Mouse (Mus musculus) testis, postnatal 10 days (tissue): ENCODE measurements around the gene Rimkla.

Experiments used
- DNase-seq: peaks from one replicate; pipeline ENCODE4 v3.0.0; 2021; ENCODE audit warnings: low spot score

Gene Rimkla

GRCm38 (mm10) chr4:119467720-119468380 lies 24.6 kb downstream of the Rimkla start:
- DNase-seq: no peak

DNA sequence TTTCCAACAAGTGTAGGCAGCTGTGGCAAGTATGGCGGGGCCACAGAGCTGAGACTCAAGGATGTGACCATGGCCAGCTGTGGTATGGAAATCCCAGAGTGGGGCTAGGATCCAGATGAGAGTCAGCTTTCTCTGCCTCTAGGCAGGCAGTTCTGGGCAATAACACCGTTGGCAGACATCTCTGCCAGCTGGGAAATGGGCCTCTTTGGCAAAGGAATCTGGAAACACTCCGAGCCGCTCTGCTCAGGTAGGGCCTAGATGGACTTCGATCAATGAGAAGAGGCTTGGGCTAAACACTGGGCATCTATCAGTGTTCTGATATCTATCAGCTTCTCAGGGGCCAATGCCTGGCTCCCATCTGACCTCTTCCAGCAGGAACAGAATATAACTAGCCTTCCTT lies 26.6 kb downstream of the Rimkla start:
- no peak for DNase-seq

DNA sequence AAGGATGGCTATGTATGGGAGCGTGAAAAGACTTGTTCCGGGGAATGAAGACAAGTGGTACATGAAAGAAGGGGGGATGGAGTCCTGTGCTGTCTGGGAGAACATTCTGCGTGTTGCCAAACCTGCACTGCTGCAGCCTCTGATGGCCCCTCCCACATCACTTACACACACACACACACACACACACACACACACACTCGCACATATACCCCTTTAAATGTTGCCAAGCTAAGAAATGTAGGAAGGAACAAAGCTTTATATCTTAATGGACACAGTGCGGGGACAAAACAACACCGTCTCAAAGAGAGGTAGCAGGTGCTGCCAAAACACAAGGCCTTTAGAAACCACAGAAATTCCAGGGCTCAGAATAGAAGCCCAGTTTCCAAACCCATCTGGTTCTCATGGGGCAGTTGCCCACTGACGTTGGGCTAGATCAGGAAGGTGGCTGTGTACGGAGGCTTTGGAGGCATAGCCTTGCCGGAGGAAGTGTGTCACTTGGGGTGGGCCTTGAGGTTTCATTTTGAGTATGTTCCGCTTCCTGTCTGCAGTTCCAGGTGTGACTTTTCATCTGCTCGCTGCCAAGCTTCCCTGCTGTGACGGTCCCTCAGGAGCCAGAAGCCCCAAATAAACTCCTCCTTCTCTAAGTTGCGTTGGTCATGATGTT lies 28.5 kb downstream of the Rimkla start:
- no peak for DNase-seq

DNA sequence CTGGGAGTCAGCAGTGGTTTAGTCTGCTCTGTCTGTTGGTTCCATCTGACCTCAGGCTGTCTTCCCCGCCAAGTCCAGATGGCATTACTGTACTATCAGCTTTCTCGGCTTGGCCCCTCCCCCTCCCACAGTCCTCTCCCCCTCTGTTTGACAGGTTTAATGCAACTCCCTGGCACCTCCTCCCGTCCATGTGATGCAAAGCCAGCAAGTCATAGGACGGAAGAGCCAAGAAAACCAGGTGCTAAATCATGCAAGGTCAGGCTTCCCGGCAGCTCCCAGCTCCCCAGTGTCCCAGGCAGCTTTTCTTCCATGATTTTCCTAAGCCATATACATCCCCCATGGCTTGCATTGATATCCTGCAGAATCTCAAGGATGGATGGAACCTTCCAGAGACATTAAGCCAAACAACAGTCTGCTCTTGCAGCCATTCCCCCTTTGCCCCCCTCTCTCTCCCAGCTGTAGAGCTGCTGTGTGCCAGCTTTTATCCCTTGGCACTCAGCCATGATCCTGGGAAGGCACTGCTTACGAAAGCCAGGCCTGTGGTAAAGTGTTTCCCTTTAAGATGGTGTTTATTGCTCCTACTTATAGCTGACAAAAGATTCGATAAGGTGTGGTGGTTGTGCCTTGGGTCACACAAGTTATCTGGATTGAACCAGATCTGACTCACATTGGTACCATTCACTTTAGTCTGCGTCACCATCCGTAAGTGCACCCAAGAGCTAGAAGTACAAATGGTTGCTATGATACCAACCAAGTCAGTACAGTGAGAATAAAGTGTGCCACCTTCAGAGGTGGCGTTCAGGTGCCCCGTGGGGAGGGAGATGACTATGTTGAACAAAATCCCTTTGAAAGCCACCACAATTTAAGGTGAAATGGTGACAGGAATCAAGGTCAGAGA lies 29.3 kb downstream of the Rimkla start:
- peak; percentile 81 for DNase-seq

DNA sequence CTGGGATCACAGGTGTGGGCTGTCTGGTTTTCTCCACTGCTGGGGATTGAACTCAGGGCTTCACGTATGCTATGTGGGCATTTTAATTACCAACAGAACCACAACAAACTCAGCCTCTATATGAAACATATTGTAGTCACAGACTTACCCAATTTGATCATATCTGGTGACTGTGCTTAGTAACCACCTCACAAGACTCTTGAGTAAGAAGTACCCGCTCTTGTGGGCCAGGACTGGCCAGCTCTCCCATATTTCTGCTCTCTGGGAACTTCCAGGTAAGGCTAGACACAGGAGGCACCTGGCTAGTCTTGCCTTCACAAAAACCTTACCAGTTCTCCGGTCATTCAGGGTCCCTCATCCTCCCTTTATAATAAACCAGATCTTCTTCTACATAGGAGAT lies 30.0 kb downstream of the Rimkla start:
- DNase-seq: no peak

- DNase-seq: no peak
Observed at GRCm38 (mm10) chr4:119460728-119461141, 31.7 kb downstream of the Rimkla start.

DNA sequence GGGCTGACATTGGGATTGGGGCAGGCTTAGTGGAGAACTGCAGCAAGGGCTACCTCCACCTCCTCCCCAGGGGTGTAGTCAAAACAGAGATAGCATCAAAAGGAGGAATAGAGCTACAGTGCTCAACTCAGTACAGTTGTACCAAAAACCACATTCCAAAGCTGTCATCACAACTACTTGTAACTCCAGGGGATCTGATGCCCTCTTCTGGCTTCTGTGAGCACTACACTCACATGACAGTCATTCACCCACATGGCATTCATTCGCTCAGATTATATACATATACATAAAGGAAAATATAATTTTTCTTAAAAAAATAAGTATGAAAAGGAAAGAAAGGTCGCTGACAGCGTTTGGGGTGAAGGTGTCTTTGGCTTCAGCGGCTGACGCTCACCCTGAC lies 32.1 kb downstream of the Rimkla start:
- DNase-seq: peak; percentile 63

- peak; percentile 58 for DNase-seq
Observed at GRCm38 (mm10) chr4:119453533-119453932, 38.9 kb downstream of the Rimkla start.

DNA sequence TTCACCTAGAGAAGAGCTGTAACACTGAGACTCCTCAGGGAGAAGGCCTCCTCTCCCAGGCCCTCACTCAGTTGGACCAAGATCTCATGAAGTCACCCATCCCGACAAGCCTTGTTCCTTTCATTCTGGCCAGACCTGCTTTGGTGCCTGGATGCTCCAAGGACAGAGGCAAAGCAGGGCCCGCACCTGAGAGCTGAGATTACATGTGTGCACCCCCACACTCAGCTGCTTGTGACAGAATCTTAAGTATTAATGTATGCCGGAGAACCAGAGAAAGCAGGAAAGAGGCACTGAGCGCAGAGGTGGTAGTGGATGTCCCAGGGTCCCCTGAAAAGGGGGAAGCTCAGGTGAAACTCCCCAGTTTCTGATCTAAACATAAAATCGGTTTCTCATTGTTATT lies 39.3 kb downstream of the Rimkla start:
- no peak for DNase-seq

GRCm38 (mm10) chr4:119450436-119450835 lies 42.0 kb downstream of the Rimkla start:
- DNase-seq: no peak

GRCm38 (mm10) chr4:119447786-119448185 lies 44.6 kb downstream of the Rimkla start:
- DNase-seq: no peak

- no peak for DNase-seq
Observed at GRCm38 (mm10) chr4:119447261-119447660, 45.2 kb downstream of the Rimkla start.

DNA sequence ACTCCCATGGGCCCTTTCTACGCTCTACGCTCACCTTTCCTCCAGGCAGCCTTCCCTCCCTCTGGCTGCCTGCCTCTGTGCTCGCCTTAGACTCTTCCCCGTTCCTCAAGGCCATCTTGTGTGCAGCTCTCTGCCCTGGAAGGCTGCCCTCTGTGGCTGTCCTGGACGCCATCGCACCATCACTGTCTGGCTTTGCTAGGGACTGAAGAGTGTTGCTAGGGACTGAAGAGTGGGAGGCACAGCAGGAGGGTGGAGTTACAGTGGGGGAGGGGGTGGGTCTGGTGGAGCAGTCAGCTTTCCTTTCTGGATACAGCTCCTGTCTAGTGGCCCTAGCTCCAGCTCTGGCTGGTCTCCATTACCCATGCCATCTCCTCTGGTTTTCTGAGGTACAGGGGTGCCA lies 49.9 kb downstream of the Rimkla start:
- DNase-seq: peak; percentile 52

DNA sequence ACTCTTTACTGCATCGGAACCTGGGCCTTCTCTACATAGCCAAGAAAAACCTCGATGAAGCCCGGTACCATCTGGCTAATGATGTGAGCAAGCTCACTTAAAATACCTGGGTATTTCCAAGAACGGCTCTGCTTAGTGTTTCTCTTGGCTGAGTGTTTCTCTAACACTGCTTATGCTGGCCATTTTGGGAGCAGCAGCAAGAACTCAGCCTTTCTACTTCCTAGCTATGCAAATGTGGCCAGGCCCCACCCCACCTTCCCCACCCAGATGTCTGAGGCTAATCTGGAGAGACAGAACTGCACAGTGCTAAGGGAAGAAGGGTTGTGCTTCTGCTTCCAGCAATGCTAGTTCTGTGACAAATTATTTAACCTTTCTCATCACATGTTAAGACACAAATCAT lies 50.6 kb downstream of the Rimkla start:
- DNase-seq: no peak

DNA sequence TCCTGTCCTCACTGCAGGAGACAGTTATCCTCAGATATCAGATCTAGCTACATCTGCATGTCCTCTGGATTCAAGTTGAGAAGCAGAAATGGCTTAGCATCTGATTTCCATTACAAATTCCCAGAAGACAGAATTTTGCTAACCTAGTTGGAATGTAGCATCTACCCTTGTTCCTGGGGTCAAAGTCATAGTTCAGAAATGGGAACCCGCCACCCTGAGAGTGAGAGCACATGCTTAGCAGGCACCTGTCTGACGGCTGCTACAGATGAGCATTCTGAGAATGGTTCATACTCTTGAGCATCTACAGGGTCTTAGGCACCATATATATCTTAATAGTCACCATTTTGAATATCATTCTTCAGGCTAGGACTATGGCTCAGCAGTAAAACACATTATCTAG lies 54.5 kb downstream of the Rimkla start:
- DNase-seq: no peak

DNA sequence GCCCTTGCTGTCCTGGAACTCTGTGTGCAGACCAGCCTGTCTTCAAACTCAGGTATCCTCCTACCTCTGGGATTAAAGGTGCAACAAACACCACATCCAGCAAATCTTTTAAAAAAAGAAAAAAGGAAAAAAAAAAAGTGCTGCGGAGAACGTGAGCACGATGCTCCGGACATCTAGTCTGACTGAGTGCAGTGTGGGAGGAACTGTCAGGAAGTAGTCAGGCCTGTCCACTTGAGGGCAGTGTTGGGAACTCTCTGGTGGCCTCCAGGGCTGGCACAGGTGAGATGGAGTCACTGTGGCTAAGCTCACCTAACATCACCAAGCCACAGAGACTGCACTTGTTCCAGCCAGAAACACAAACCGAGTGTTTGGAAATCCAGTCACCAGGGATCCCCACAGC lies 61.8 kb downstream of the Rimkla start:
- DNase-seq: peak; percentile 69

DNA sequence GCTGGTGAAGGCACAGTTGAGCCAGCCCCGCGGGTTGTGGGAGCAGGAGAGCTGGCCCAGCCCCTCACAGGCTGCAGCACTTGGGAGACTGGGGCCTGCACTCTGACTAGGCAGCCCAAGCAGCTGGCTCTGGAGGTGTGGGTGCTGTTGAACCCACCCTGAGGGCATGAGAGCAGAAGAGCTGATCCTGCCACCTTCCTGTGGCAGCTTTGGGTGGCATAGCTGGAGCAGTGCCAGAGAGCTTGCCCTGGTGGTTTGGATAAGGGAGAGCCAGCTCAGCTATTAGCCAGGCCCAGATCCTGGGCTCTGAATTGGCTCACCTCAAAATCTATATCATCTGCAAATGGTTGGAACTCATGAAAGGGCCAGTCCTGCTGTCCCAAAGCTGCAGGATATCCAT lies 64.7 kb downstream of the Rimkla start:
- no peak for DNase-seq

- DNase-seq: no peak
Observed at GRCm38 (mm10) chr4:119425601-119426000, 66.8 kb downstream of the Rimkla start.

DNA sequence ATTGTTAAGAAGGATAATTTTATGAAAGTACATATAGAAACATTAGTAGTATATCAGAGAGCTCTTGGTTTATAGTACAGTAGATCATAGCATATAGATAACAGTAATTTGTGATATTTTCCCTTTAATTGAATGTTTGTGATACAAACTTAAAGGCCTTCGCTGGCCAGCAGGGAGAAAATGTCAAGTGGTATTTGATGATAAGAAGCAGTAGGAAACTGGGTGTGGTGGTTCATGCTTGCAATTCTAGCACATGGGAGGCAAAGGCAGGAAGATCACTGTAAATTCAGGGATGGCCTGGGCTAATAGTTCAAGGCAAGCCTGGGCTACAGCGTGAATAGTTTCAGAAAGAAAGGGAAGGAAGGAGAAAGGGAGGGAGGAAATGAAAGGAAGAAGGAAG lies 67.4 kb downstream of the Rimkla start:
- DNase-seq: no peak

DNA sequence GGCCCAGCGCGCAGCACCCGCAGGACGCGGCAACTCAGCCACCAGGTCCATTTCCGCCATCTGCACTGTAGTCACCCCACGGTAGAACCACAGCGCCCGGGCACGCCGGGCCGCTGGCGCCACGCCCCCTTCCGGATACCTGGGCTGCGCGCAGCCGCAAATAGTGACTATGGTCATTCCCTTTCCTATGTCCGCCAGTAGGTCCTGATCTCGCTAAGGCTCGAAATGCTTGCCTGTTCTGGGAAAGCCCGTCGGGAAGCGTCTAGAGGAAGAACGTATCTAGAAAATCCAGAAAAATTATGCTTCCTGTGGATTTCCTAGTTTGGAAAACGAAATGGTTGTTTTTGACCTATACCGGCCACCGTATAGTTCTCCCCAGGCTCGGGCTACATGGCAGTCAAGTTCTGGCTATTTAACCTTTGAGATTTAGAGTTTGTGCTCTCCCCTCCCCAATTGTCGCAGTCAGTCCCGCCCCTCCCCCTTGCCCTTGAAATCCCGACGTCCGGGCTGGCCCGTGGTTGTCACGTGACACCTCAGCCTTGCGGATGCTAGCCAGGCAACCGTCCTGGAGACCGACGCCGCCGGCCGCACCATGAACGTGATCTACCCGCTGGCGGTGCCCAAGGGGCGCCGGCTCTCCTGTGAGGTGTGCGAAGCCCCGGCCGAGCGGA lies 70.0 kb downstream of the Rimkla start, which contains the start of the genes Ppcs and Zmynd12:
Gene Ppcs, minus strand, starts transcription at position 127 of the 671 bp plus-strand sequence.
Gene Zmynd12, plus strand, starts transcription at position 521 of the 671 bp plus-strand sequence.
- DNase-seq: peak; percentile 93

DNA sequence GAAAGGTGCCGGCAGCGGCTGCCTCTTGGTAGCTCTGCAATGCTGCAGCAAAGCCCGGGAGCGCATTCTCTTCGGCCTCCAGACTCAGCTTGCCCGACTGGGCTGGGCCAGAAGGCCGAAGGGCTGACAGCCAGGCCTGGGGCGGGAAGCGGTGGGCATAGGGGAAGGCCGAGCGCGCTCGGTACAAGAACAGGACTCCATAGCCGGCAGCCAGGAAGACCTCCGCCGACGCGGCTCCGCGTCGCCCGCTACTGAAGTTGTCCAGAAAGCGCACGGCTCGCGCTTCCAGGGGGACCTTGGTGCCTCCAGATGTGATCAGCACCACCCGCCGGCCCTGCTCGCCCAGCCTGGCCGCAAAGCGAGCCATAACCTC lies 70.5 kb downstream of the Rimkla start:
- peak; percentile 69 for DNase-seq

DNA sequence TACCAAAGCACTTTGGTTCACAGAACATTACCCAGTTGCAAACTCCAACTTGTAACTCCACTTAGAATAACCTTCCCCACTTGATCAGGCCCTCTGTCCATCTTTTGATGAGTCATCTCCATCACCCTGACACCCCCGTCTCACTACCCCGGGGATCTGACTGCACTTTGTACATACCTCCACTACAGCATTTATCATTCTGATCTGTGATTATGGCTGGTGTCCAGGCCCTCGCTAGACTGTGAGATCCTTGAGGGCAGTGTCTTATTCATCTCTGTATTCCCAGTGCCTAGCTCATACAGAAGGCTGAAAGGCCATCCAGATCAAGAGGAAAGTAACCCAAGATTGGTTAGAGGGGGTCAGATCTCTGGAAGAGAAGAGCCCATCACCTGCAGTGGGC lies 71.2 kb downstream of the Rimkla start:
- DNase-seq: no peak
